Mouse (Mus musculus): Measurements from ENCODE around the gene Nfic.

Gene Nfic

DNA sequence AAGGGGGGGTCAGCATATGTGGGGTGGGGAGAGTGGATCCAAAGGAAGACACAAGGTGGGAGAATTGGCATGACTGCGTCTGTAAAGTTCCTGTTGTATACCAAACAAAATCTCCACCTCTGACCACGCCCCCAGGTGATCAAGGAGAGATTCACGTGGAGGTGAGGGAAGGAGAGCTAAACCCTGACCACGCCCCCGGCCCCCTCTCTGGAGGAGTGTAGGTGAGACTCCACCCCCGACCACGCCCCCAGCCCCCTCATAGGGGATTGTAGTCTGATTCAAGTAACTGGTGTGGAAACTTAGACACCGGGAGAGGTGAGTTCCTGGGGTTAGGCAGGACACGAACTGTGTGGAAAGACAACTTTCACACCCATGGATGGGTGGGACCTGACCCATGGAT lies 51.4 kb downstream of the Nfic start:
- DNase-seq (ENCODE audit: low read depth): no peak

DNA sequence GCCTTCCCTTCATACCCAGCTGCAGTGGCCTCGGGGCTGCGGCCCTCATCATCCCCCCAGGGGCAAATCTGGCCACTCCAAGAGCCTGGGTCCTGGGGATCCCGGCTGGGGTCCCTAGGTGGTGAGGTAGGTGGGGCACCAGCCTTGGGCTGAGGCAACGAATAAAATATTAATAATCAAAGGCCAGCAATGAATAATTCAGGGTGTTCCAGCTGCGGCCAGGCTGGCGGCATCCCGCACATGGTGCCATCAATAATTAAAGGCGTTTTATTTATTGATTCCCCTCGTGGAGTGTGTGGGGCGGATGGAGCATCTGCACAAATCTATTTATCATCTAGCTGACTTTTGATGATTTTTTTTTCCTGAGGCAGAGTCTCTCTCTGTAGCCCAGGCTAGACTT lies 51.9 kb downstream of the Nfic start:
- no peak for DNase-seq (ENCODE audit: low read depth)

DNA sequence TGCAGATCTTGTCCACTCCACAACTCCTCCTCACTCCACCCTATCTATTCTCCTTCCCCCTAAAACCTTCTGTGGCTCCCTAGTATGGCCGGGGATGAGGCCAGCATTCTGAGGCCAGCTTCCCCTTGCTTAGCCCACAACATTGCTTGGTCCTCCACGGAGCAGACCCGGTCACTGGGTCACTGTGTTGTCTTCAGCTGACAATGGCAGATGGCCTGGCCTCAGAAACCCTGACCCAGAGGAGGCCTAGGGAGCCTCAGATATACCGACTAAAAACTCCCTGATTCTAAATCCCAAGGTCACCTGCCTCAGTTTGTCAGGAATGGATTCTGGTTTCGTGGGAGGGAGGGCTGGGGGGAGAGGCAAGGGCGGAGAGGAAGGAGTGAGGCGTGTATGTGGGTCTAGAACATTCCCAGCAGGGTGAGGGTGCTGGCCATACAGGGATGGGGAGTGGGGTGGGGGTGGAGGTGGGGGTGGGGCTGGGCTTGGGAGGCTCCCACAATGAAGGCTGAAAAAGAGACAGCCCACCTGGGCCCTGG lies 53.1 kb downstream of the Nfic start:
- DNase-seq (ENCODE audit: low read depth): no peak

DNA sequence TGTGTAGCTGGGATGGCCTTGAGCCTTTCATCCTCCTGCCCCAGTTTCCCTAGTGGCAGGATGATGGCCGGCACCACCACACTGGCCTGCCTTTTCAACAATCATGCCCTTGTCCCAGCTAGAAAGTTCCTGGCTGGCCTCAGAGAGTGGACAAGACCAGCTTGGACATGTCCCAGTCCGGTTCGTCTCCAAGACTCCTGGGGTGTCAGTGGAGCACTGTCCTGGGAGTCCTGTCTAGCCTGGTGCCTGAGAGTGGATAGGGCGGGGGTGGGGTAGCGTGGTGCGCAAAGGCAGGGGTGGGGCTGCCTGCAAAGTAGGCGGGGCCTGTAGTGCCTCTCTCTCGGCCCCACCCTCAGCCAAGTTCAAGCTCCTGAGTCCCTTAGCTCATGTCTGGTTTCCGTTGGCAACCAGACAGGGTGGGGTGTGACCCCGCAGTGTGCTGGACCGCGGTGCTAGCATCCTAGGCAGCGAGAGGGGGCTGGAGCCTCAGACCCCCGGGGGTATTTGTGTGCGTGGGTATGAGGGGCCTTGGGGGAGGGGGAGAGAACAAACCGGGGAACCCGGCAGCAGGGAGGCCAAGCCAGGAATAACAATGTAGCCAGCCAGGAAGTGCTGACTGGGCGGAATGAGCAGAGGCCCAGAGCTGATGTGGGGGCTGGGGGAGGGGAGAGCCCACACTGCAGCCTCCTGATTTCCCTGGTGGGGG lies 53.8 kb downstream of the Nfic start:
- DNase-seq (ENCODE audit: low read depth): peak; percentile 88

DNA sequence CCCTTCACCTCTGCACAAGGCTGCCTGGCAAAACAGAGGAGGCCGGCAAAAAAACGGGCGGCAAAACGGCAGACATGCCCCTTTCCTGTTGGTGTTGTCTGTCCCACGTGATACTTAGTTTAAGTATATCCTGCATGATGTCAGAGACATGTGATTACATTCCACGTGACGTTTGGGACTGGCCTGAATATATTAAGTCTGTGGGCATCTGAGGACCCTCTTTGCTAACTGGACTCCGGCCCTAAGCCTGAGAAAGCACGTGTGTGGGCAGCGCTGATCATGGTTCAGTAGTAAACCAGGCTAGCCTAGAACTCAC lies 54.3 kb downstream of the Nfic start:
- DNase-seq (ENCODE audit: low read depth): no peak

DNA sequence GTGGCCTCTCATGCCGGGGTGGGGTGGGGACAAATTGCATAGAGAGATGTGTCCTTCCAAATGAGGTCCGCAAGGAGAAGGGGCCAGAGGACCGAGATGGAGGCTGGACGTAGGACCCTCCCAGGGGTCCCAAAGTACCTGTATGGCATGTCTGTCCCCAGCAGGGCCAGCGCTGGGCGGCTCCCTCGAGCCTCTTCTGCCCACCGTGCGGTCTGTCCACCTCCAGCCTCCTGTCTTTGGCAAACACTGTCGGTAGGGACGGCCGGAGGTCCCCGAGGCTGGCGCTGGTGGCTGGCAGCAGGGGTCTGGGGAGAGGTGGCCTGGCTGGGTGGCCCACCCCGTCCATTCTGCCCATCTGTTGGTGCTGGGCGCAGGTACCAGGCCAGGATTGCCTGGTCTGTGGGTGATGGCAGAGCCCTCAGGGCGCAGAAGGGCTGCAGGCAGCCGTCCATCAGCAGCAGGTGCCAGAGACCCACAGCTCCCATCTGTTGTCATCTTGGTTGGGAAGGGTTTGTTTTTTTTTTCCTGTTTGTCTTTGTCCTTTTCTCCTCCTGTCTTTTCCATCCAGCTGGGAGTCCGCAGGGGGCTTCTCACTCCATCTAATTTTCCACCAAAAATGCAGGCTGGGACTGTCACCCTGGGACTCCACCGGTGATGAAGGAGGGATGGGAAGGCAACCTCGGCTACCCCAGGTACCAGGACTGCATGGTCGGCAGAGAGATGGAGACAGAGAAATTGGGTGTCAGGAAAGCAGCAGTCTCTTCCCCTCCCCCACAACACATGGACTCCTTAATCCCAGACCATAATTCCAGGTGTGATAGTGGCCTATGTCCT lies 54.8 kb downstream of the Nfic start:
- DNase-seq (ENCODE audit: low read depth): no peak

DNA sequence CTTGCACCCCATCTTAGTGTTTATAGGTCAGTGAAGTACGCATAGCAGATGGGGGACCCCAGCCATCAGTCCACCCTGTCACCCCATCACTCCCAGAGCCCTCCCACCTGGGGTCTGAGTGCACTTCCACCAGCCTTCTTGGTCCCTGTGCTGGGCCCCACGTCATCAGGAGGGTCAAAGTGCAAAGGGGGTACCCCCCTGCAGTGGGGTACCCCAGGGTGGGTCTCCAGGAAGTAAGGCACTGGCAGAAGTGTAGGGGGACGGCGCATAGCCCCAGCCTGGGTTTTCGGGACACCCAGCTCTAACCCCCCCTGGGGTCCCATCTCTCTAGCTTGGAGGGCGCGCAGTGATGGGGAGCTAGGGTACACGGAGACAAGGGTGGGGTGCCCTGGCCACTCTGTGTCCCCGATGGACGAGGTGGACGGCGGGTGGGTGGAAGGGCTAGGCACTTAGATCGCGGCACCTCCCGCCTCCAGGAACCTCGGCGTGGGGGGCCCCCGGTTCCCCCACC lies 55.6 kb downstream of the Nfic start:
- DNase-seq (ENCODE audit: low read depth): no peak

DNA sequence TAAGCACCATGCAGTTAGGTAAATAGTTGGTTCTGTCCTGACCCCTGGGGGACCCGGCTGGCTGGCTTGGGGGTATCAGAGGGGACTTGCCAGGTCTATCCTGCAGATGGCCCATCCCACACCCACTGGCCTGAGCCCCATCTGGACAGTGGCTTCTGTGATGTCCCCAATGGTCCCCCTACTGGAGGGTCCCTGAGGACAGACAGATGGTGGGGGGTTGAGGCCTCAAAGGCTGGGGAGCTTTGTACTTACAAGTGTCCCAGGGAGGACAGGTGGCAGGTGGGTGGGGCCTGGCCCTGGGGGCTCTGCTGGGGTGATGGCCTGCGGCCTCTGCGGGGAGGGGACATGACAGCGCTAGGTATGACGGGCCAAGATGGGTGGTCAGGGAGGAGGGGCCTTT lies 56.1 kb downstream of the Nfic start:
- no peak for DNase-seq (ENCODE audit: low read depth)

DNA sequence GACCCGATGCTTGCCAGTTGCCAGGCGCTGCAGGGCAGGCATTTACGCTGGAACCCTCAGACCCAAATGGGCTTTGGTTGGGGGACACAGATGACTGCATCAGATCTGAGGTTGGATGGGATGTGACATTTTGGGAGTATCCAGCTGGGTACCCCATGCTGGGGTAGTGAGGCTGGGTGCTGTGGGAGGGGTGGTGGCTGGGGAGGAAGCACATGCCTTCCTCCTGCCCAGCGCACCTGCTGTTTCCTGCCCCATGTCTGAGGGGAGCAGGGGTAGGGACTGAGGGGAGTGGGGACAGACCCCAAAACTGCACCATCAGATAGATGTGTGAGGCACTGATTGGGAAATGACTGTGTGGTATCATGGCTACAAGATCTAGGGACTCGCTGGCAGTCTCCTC lies 58.7 kb downstream of the Nfic start:
- no peak for DNase-seq (ENCODE audit: low read depth)

DNA sequence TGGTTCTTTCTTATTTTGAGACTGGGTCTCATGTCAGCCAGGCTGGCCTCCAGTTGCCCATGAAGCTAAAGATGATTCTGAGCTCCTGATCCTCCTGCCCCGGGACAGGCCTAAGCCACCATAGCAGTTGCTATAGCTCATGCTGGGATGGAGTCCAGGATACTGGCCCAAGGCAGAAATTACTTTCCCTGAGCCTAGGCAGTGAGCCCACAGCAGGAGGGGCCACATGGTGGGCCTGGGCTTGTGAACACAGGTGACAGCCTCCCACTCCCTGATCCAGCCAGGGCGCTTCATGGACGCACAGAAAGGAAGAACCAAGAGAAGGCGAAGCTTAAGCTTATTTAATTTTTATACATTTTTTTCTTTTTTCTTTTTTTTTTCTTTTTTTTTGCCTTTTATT lies 59.6 kb downstream of the Nfic start:
- DNase-seq (ENCODE audit: low read depth): no peak

DNA sequence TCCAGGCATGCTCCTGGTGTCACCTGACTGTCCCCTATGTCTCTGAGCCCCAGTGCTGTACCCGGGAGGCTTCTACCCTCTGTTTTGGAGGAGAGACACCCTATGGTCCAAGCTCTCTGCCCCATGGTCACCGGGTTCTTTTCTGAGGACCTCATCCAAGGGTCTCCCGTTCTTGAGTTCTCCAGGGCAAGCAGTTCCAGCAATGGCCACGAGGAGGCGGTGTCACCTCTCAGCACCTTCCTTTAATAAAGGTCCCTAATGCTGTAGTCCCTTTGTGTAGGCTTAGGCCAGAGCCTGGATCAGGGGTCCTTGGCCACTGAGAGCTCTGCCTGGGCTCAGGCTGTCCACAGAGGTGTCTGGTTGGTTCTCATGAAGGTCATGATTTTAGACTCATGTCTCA lies 60.3 kb downstream of the Nfic start:
- no peak for DNase-seq (ENCODE audit: low read depth)

DNA sequence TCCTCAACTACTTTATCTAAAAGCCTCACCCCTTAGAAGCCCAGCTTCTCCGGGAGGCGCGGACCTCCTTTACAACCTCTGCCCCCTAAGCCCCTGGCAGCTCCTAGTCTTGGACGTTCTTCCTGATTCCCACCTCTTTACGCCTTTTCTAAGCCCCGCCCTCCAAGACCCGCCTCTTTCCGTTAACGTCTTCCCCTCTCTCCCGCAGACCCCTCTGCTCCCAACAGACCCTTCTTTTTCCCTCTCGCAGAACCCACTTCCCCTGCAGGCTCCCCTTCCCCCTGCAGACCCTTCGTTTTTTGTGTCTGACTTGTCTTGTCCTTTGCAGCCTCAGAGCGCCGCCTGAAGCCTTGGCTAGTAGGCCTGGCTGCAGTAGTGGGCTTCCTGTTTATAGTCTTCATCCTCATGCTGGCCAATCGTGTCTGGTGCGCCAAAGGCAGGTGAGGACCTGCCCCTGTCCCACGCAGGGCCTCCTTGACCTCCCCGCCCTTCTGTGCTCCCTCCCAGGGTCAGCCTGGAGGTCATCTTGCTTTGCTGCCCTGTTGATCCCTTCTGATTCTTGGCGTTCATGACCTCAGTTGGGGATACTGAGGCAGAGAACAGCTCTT lies 61.9 kb downstream of the Nfic start:
- DNase-seq (ENCODE audit: low read depth): no peak

DNA sequence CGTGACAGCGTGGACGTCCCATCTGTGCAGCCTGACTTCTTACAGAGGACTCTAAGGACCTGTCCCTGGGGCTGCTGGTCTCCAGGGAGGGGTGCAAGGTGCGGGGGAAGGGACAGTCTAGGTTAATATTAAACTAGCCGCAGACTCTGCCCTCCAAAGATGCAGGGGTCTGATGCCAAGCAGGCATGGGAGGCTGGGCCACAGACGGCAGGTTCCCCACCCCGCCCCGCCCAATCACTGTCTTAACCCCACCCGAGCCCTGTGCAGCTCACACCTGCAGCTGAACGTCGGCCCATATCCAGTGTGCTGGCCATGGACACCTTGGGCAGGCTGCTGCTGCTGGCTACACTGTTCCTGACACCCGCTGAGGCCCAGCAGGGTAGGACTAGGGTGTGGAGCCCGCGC lies 62.7 kb downstream of the Nfic start, which contains the start of gene Smim24:
Smim24 (plus strand) TSS at position 271 of the 405 bp plus-strand sequence.
- DNase-seq (ENCODE audit: low read depth): no peak

DNA sequence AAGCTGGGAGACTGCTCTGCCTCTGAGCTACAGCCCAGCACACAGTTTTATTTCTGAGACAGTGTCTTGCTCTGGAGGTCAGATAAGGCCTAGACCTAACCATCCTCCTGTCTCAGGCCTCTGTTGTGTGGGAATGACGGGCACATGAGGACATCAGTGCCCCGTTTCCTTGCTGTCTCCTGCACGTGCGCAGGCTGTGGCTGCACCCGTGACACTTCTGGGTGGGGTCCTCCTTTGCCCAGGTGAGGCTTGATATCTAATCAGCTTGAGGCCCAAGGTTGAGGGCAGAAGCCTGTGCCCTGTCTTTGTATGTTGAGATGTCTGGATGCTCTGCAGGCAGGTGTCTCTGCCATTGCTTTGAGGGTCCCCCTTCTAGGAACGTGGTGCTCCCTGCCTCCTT lies 63.2 kb downstream of the Nfic start:
- no peak for DNase-seq (ENCODE audit: low read depth)

DNA sequence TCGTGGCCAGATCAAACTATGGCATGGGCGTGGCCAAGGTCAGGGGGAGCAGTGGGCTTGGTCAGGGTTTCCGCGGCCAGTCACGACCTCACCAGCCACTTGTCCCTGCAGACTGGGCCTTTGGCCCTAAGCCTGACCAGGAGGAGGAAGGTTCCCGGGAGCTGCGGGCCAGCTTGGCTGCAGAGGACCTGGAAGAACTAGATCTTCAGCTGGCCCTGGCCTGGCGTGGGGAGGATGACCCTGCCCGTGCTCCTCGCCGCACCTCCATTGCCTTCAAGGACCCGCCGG lies 64.8 kb downstream of the Nfic start:
- no peak for DNase-seq (ENCODE audit: low read depth)

DNA sequence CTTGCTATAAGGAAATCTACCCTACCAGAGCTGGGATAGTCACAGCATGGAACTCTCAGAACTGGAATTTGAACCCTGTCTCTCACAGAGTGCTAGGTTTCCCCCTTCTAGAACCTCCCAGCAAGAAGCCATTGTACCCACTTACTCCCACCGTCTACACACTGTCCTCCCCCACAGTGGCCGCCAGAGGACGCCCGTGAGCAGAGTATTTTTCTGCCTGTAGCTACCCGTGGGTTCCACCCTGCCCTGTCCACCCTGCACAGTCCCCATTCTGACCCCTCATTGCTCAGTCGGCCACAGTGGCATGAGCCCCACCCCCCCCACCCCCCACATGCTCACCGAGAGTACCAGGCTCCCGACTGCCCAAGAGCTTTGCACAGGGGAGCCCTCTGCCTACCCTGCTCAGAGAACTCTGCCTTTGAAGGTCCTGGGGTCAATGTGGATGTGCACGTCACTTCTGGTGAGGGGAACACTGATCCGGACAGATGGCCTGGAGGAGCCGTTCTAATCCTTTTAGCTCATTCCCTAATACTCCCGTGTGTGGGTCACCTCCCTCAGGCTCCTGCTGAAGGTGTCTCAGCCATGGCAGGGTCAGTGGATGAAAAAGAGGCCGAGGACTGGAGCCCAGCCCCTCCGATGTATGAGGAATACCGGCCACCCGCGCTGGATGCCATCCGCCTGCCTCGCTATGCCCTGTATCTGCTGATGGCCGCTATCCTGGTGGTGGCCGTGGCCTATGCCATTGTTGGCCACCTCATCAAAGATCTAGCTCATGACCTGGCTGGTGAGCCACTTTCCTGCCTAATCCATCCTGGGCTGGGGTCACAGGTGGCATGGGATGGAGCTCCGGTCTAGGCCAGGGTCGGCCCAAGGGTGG lies 65.4 kb downstream of the Nfic start:
- no peak for DNase-seq (ENCODE audit: low read depth)

DNA sequence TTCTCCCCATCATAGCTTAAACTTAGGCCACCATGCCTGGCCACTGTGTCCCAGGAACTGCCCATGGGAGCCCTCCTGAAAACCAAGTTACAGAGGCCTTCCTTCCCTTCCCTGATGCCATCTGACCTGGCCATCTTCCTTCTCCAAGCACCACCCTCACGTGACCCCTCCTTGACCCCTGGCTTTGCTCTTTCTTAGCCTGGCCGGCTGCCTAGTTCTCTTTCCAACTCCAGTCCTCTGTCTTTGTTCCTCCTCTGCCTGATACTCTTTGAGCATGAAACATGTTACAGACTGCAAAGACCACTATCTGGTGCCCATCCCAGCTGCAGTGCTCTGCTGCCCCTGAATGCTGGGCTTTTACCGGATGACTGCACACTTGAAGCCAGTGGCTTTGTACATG lies 66.1 kb downstream of the Nfic start:
- no peak for DNase-seq (ENCODE audit: low read depth)

DNA sequence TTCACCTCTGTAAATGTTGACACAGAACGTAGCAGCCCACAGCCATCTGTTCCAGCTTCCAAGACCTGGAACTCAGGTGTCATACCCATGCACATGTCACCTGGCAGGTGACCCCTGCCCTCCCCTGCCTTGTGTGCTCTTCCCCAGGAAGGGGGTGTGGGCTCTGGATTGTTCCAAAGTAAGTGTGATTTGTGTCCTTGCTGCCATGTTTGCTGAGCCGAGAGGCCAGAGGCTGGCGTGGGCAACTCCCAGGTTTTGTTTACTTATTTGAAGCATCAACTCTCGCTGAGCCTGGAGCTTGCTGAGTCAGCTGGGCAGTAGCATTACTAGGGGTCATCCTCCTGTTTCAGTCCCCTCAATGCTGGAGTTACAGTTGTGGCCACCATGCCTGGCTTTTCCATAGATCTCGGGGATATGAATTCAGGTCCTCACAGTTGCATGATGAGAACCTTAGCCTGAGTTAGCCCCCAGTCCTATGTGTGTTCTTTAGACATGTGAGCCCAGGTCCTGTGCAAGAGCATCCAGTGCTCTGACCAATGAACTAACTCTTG lies 66.9 kb downstream of the Nfic start, which contains the start of gene Gm48552:
Gm48552 (plus strand) TSS at position 501 of the 551 bp plus-strand sequence.
- DNase-seq (ENCODE audit: low read depth): no peak

DNA sequence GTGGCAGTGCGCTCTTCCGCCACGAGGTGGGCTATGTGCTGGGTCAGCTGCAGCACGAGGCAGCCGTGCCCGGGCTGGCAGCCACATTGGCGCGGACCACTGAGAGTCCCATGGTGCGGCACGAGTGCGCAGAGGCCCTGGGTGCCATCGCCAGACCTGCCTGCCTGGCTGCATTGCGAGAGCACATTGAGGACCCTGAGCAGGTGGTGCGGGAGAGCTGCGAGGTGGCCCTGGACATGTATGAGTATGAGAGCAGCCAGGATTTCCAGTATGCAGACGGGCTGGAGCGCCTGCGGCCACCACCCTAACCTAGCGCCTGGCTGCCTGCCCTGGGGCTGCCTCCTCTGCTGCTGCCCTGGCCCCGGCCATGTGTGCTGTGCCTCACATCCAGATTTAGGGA lies 67.7 kb downstream of the Nfic start:
- DNase-seq (ENCODE audit: low read depth): no peak

DNA sequence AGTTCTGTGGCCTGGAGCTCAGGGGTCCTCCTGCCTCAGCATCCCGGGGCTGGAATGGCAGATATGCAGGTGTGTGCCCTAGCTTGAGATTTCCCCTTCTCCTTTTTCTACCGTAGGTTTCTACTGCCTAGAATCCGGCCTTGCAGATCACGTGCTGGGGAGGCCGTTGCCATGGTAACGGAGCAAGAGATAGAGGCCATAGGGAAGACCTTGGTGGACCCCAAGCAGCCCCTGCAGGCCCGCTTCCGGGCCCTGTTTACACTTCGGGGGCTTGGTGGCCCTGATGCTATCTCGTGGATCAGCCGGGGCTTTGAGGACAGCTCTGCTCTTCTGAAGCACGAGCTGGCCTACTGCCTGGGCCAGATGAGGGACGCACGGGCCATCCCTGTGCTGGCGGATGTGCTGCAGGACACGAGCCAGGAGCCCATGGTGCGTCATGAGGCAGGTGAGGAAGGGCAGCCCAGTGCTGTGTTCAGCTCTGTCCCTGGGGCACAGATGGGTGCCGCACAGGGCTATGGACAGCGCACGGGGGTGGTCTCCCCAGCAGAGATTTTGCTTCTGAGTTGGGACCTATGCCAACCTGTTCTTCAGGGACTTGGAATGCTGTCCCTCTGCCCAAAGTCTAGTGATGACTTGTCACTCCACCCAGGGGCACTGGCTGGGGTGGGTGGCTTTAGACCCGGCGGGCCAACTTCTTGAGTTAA lies 69.7 kb downstream of the Nfic start:
- no peak for DNase-seq (ENCODE audit: low read depth)

DNA sequence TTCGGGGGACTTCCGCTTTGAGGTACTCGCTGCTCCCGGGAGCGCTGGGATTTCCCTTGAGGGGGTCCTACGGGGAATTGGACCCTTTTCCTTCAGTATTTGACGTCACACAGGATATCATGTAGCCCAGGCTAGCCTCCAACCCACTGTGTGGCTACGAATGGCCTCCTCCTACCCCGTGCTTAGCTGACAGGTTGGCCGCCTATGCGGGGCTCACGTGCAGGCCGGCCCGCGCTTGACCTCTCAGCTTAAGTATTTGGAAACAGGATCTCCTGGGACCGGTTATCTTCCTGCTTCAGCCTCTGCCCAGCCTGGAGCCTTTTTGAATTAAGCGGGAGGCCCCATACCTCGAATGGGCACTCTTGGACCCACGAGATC lies 70.8 kb downstream of the Nfic start:
- no peak for DNase-seq (ENCODE audit: low read depth)
